Mouse (Mus musculus) olfactory bulb, adult 2 months (tissue): ENCODE data around the gene Olfr1222. TPM values are rescaled to one million over a fixed set of nuclear protein-coding genes. Genes with fewer than 3 reads are reported as not detected.

Source experiments
- H3K27ac ChIP-seq: fragments of 200-500 bp; 2 replicates; pipeline ENCODE4 v1.5.1; 2012; ENCODE audit warnings: low read depth, low read length; ENCODE audit not compliant: insufficient read depth
- H3K4me1 ChIP-seq: fragments of 200-500 bp; 2 replicates; pipeline ENCODE4 v1.6.1; 2012; ENCODE audit warnings: low read length; ENCODE audit not compliant: control insufficient read depth, insufficient read depth
- H3K4me3 ChIP-seq: fragments of 200-500 bp; 2 replicates; pipeline ENCODE4 v1.5.1; 2012; ENCODE audit warnings: mild to moderate bottlenecking, low read depth, low read length, moderate library complexity; ENCODE audit not compliant: insufficient read depth
- CTCF ChIP-seq: fragments of 200-500 bp; IDR thresholded peaks from 2 replicates; pipeline ENCODE4 v1.5.1; 2012; ENCODE audit warnings: low read depth, mild to moderate bottlenecking, low read length, moderate library complexity; ENCODE audit not compliant: insufficient read depth
- POLR2A ChIP-seq: fragments of 200-500 bp; IDR thresholded peaks from 2 replicates; pipeline ENCODE4 v1.6.1; 2012; ENCODE audit warnings: mild to moderate bottlenecking, low read depth, low read length, moderate library complexity; ENCODE audit not compliant: insufficient read depth
- polyA plus RNA-seq: library from polyadenylated mRNA; stranded (reverse); fragments of >200 nt; gene quantifications from 2 replicates; pipeline ENCODE4 v1.2.4, GENCODE M21; 2012; ENCODE audit warnings: low replicate concordance; ENCODE audit not compliant: missing spikeins, insufficient read depth, insufficient read length

Olfr1222 gene
- polyA plus RNA-seq, 1 experiment, result not detected

DNA sequence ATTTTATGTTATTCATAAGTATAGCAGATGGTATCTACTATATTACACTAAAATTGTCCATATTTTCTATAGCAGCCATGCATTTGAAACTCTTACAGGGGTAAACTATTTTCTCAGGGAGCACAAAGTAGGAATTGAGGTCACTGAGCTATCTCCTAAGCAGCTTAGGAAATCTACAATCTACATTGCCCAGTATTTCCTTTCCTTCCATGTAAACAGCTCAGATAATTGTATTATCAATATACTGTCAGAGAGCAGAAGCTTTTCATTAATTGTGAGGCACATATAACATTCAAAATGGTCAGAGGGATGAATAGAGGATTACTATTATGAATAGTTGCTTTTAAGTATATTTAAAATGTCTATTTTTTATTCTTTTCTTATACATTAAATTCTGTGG, 51.4 kb downstream of the Olfr1222 start:
- no peak overlapping the region for H3K4me3 ChIP-seq
- H3K27ac ChIP-seq, result no peak overlapping the region
- TF ChIP-seq POLR2A (no peak), CTCF (no peak)
- H3K4me1 ChIP-seq, result no peaks in the 10 kb centered on the region

Other genes with a start within 250 kb of the Olfr1222 start
- not detected in 2 replicates for gene Olfr1208, start 230.7 kb downstream of the Olfr1222 start, polyA plus RNA-seq
- gene Olfr1209, start 217.9 kb downstream of the Olfr1222 start, polyA plus RNA-seq, result not detected in 2 replicates
- gene Olfr1211, start 194.9 kb downstream of the Olfr1222 start, polyA plus RNA-seq, result not detected in 2 replicates
- gene Olfr1212, start 179.1 kb downstream of the Olfr1222 start, polyA plus RNA-seq, result not detected in 2 replicates
- not detected in 2 replicates for gene Gm13762, start 152.8 kb downstream of the Olfr1222 start, polyA plus RNA-seq
- not detected in 2 replicates for gene Olfr1214, start 140.4 kb downstream of the Olfr1222 start, polyA plus RNA-seq
- not detected in 2 replicates for gene Olfr1215, start 126.1 kb downstream of the Olfr1222 start, polyA plus RNA-seq
- gene Olfr1216, start 114.7 kb downstream of the Olfr1222 start, polyA plus RNA-seq, result not detected in 2 replicates
- not detected in 2 replicates for gene Olfr1217, start 101.0 kb downstream of the Olfr1222 start, polyA plus RNA-seq
- gene Olfr1218, start 71.9 kb downstream of the Olfr1222 start, polyA plus RNA-seq, result not detected in 2 replicates
- not detected in 2 replicates for gene Olfr1219, start 49.5 kb downstream of the Olfr1222 start, polyA plus RNA-seq
- gene Olfr1220, start 26.2 kb downstream of the Olfr1222 start, polyA plus RNA-seq, result not detected in 2 replicates
- gene Olfr1221, start 15.8 kb downstream of the Olfr1222 start, polyA plus RNA-seq, result not detected in 2 replicates
- gene Olfr1223, start 18.5 kb upstream of the Olfr1222 start, polyA plus RNA-seq, result not detected in 2 replicates
- not detected in 2 replicates for gene Olfr1224-ps1, start 31.0 kb upstream of the Olfr1222 start, polyA plus RNA-seq
- gene Olfr1225, start 41.6 kb upstream of the Olfr1222 start, polyA plus RNA-seq, result not detected in 2 replicates
- gene Olfr1226, start 67.0 kb upstream of the Olfr1222 start, polyA plus RNA-seq, result not detected in 2 replicates
- gene Olfr1228, start 121.0 kb upstream of the Olfr1222 start, polyA plus RNA-seq, result not detected in 2 replicates
- not detected in 2 replicates for gene Olfr1229, start 155.0 kb upstream of the Olfr1222 start, polyA plus RNA-seq
- gene Olfr1230, start 164.2 kb upstream of the Olfr1222 start, polyA plus RNA-seq, result not detected in 2 replicates
- not detected in 2 replicates for gene Olfr1231, start 174.0 kb upstream of the Olfr1222 start, polyA plus RNA-seq
- gene Olfr1232, start 196.6 kb upstream of the Olfr1222 start, polyA plus RNA-seq, result not detected in 2 replicates
- gene Olfr1233, start 209.3 kb upstream of the Olfr1222 start, polyA plus RNA-seq, result not detected in 2 replicates
- gene Olfr1234, start 231.8 kb upstream of the Olfr1222 start, polyA plus RNA-seq, result not detected in 2 replicates